Mouse (Mus musculus): Measurements from ENCODE around the gene Bcl9l.

The Bcl9l gene

DNA sequence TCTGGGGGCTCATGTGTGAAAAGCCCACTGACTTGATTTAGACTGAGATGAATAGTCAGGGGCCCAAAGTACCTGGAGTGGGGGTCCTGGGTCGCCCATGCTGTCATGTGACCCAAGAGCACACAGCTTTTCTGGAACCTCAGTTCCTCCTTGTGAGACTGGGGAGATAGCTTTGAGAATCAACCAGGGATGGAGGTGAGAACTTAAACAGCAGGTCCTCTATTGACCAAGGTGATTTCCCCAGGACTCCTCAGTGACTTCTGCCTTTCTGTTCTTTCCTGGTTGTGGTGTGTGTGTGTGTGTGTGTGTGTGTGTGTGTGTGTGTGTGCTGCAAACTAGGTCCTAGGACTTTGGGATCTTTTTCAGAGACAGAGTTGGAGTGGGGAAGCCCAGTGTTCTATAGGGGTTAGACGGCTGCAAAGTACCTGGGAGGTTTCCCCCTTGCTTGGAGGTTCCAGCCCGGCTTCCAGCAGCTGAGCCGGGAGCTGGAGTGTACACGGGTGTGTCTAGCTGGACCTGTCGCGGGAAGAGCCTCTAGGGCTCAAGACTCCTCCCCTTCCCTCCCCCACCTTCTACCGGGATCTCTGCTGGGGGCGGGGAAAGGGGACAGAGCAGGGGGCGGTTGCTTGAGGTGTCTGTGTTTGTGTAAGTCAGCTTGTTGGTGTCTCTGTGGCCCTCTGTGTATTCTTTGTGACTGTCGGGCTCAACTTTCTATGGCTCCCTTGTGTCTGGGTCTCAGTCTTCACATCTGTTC is 15.2 kb downstream of the Bcl9l start:
- no peak for DNase-seq (ENCODE audit: low read depth)

- no peak for DNase-seq (ENCODE audit: low read depth)
These were observed 16.1 kb downstream of the Bcl9l start for GRCm38 (mm10) chr9:44498421-44499355.

- no peak for DNase-seq (ENCODE audit: low read depth)
These were observed 16.9 kb downstream of the Bcl9l start for GRCm38 (mm10) chr9:44499356-44500162.

GRCm38 (mm10) chr9:44500163-44500533 is 17.5 kb downstream of the Bcl9l start:
- no peak for DNase-seq (ENCODE audit: low read depth)

DNA sequence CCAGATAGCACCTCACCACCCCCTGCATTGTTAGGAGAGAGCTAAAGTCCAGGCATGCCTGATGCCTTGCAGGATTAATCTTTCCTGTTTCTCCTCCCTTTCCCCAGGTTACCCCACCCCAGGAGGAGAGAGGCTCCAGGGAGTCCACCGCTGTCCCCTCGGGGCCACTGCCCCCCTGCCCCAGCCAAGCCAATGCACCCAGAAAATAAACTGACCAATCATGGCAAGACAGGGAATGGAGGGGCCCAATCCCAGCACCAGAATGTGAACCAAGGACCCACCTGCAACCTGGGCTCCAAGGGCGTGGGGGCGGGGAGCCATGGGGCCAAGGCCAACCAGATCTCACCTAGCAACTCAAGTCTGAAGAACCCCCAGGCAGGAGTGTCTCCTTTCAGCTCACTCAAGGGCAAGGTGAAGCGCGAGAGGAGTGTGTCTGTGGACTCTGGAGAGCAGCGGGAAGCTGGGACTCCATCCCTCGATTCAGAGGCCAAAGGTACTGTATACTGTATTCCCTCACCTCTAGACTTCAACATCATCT is 18.1 kb downstream of the Bcl9l start:
- DNase-seq (ENCODE audit: low read depth) = no peak

GRCm38 (mm10) chr9:44501206-44501879 is 18.7 kb downstream of the Bcl9l start:
- DNase-seq (ENCODE audit: low read depth) = no peak

- DNase-seq (ENCODE audit: low read depth) = peak; percentile 65
These were observed 19.4 kb downstream of the Bcl9l start for GRCm38 (mm10) chr9:44502006-44502405.

DNA sequence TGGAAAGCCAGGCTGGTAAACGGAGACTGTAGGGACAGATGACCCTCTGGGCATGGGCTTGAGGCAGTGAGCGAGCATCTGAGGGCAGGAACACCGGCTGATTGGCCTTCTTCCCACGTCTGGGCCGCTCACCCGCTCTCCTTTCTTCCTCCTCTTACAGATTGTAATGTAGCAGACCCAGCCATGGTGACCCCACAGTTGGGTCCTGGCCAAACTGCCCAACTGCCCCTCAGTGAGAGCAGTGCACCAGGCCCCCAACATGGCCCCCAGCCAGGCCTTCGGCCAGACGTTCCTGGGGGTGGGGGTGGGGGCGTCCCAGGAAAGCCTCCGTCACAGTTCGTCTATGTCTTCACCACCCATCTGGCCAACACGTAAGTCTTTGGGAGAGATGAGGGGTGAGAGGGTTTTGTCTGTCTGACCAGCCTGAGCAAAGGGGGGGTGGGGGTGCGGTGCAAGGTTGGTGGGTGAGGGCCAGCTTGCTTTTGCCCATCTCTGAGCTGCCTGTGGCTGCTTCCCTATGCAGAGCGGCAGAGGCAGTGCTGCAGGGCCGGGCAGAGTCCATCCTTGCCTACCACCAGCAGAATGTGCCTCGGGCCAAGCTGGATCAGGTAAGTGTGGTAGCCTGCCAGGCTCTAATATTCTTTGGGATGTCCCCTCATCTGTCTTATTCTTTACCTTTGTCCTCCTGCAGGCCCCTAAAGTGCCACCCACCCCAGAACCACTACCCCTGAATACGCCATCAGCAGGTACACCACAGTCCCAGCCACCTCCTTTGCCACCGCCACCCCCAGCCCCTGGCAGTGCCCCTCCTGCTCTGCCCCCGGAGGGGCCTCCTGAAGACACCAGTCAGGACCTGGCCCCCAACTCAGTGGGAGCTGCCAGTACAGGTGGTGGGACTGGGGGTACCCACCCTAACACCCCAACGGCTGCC is 22.5 kb downstream of the Bcl9l start:
- DNase-seq (ENCODE audit: low read depth) = no peak

- no peak for DNase-seq (ENCODE audit: low read depth)
These were observed 23.3 kb downstream of the Bcl9l start for GRCm38 (mm10) chr9:44505824-44506467.

DNA sequence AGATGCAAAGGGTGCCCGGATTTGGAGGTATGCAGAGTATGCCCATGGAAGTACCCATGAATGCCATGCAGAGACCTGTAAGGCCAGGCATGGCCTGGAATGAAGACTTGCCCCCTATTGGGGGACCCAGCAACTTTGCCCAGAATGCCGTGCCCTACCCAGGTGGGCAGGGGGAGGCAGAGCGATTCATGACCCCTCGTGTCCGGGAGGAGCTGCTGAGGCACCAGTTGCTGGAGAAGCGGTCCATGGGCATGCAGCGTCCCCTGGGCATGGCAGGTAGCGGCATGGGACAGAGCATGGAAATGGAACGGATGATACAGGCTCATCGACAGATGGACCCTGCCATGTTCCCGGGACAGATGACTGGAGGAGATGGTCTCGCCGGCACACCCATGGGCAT is 23.9 kb downstream of the Bcl9l start:
- no peak for DNase-seq (ENCODE audit: low read depth)

DNA sequence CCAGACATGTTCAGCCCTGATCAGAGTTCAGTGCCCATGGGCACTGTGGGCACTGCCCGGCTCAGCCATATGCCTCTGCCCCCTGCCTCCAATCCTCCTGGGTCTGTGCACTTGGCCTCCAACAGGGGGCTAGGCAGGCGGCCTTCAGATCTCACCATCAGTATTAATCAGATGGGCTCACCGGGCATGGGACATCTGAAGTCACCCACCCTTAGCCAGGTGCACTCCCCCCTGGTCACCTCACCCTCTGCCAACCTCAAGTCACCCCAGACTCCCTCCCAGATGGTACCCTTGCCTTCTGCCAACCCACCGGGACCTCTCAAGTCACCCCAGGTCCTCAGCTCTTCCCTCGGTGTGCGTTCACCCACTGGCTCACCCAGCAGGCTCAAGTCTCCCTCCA is 24.7 kb downstream of the Bcl9l start:
- no peak for DNase-seq (ENCODE audit: low read depth)

DNA sequence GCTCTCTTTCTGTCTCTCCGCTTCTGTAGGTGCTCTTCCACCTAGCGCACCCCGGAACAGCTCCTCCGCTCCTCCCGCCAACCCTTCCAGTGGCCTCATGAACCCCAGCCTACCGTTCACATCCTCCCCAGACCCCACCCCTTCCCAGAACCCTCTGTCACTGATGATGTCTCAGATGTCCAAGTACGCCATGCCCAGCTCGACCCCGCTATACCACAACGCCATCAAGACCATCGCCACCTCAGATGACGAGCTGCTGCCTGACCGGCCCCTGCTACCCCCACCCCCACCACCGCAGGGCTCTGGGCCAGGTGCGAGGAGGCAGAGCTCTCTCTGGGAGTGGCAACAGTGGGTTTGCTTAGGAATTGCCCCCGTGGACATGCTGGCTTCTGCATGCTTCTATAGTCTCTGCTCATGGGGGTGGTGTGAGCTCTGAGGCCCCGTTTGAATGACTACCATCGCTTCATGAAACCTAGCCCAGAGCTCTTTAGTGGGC is 25.5 kb downstream of the Bcl9l start:
- DNase-seq (ENCODE audit: low read depth) = no peak

DNA sequence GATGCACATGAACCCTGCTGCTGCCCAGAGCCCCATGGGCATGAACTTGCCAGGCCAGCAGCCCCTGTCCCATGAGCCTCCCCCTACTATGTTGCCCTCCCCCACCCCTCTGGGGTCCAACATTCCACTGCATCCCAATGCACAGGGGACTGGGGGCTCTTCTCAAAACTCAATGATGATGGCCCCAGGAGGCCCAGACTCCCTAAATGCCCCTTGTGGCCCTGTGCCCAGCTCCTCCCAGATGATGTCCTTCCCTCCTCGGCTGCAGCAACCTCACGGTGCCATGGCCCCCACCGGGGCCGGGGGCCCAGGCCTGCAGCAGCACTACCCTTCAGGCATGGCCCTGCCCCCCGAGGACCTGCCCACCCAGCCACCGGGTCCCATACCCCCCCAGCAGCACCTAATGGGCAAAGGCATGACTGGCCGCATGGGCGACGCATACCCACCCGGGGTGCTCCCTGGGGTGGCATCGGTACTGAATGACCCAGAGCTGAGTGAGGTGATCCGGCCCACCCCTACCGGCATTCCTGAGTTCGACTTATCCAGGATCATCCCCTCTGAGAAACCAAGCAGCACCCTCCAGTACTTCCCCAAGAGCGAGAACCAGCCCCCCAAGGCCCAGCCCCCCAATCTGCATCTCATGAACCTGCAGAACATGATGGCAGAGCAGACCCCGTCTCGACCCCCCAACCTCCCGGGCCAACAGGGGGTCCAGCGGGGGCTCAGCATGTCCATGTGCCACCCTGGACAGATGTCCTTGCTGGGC is 26.3 kb downstream of the Bcl9l start:
- DNase-seq (ENCODE audit: low read depth) = no peak

- peak; percentile 67 for DNase-seq (ENCODE audit: low read depth)
These were observed 27.1 kb downstream of the Bcl9l start for GRCm38 (mm10) chr9:44509487-44510354.

DNA sequence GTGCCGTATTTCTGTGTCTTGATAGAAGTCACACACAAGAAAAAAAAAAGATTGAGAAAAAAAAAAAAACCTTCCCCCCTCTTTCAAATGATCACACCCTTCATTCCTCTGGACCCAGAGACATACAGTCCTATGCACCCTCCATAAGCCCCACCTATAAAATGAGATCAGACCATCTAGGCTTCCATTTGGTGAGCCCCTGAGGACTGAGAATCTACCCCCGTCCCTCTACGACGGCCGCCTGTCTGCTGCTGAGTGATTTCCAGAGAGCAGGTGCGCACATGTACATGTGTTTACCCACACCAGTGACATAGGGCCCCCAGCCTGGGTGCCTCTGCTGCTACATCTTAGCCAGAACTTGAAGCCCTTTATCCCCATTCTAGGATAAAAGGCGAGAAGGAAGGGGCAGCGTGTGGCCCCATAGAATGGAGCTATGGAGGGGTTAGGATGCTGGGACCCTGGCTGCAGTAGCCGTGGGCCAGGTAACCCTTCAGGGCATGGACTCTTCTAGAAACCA is 27.8 kb downstream of the Bcl9l start:
- DNase-seq (ENCODE audit: low read depth) = no peak

DNA sequence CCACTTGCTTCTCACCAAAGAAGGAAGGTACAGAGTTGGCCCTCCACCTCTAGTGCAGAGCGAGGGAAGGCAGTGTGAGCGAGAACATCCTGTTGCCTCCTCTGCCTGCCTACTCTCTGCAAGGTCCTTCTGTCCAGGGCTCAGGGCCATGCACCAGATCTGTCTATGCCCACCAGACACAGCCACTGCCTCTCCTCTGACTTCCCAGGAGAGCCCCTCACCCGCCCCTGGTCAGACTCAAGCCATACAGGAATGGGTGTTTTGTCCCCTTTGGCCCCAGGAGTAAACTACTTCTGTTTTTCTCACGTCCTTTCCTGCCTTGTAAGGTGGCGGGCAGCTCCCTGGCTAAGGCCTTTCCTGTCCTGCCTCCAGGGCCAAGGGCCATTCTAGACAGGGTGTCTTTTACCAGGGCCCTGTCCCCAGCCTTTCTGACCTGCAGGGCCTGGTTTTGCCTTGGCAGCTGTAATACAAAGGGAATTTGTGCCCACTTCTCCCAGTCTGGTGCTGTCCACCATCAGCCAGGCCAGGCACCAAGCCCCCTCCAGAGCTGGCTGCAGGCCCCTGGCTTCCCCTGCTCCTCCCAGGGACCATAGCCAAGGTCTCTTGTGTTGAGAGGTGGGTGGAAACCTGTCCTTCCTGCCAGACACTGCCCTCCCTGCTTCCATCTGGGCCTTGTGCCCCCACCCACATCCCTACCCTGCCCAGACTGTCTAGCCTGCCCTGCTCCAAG is 28.4 kb downstream of the Bcl9l start:
- no peak for DNase-seq (ENCODE audit: low read depth)
